Mouse (Mus musculus) urinary bladder, postnatal 36 days (tissue): ENCODE data around the gene Slc16a11.
A peak's percentile ranks its signal among the peaks of the same experiment; 100 is the strongest.

Experiments used
- DNase-seq, 2 experiments: peaks; one replicate each; pipeline ENCODE4 v3.0.0; 2022; ENCODE audit warnings: low spot score in 2 of 2, mixed read lengths in 1 of 2

Slc16a11 gene

DNA sequence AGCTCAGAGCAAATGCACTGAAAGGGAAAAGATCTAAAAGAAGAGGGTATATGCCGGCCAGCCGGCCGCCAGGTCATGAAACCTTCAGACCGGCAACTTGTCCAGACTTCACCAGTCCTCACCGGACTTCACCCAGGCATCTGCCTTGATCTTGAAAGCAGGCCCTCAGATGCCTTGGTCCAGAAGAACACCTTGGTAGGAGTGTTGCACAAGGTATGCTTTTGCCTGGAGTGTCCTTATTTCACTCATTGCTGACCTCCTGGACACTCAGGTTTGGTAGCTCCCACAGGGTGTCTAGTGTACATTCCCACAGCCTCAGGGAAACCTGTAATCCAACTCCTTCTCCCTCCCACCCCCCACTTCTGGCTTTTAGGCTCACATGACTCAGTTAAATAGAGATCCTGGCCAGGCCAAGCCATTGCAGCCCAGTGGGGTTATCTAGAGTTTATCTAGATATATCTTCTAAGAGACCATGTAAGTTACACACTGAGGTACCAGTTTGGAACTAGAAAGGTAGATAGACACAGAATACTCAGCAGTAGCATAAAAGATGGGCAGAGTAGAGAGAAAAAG, 12.4 kb upstream of the Slc16a11 start:
- DNase-seq: peak in 1 of 2 experiments; percentile 21

DNA sequence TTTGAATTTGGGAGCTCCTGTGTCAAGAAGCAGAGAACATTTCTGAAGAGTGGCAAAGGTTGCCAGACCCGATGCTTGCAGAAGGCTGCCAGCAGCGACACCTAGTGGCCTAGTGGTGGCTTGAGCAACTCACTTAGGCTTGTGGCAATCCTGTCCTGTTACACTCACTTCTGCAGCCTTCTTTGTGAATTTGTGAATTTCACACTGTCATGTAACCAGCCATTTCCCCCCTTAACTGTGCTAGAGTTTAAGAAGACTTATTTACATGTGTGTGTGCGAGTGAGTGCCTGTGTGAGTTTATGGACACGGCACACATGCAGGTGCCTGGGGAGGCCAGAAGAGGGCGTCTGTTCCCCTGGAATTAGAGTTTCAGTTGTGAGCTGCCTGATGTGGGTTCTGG, 10.9 kb upstream of the Slc16a11 start:
- peak; percentile 80 to 88 for DNase-seq

DNA sequence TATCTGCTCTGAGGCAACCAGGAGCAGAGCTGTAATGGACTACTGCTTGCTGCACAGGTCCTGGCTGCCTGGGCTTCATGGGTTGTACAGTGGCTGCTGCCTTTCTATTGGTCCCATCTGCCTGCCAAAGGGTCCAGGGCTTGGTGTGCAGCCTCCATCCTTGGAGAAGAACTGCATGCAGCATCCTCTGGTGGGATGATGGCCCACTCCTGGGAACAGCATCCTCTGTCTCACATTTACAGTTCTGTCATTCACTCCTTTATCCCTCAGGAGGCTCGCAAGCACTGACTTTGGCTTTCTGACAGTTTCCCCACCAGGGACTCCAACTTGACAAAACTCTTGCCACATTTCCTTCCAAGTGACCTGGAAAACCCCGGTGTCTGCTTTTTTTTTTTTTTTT, 5.8 kb upstream of the Slc16a11 start:
- DNase-seq: no peak

DNA sequence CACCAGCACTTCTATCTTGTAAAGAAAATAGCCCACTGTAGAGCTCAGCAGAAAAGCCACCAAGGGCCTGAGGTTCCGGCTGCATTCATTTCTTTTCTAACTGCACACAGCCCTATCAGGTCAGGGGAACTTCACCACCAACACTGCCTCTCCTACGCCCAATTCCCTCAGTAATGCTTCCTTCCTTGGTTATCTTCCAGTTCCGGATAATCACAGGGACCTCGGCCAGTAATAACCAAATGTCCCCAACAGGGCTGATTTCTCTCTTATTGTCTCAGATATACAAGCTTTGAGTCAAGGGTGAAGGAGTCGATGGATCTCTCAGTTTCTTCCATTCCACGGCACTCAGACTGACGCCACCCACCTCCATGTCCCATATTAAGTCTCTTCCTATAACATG, 5.3 kb upstream of the Slc16a11 start:
- no peak for DNase-seq

DNA sequence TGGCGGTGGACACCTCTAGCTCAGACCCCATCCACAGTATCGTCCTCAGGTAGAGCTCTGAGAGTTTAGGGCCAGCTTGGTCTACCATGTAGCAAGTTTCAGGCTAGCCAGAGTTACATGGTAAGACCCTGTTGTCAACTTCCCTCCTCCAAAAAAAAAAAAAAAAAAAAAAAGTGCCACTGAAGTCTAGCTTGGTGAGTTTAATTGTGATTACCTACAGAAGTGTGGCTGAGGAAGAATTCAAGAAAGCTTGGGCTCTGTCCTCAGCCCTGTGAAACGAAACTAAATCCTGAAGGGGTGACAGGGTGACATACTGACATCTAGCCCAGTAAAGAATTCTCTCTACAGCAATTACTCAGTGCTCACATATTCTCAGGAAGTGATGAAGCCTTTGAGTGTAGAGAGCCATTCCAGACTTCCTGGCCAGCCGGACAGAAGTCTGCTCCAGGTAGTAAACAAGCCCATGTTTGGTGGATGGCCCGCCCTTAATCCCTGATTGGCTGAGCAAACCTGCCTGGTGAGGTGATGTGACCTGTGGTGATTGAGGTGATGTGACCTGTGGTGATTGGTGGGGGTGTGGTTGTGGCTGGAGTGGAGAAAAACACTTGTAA, 3.7 kb upstream of the Slc16a11 start:
- DNase-seq: no peak

DNA sequence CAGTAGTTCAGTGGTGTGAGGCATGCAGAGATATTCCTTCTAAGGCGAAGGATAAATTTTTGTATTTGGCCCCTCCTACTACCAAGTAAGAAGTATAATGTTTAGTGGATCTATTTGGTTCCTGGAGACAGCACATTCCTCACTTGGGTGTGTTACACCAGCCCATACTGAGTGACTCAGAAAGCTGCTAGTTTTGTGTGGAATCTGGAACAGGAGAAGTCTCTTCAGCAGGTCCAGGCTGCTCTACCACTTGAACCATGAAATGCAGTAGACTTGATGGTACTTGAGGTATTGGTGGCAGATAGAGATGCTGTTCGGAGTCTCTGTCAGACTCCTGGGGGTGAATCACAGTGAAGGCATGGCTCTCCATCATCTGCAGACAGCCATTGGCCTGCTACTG, 1.9 kb upstream of the Slc16a11 start:
- no peak for DNase-seq

DNA sequence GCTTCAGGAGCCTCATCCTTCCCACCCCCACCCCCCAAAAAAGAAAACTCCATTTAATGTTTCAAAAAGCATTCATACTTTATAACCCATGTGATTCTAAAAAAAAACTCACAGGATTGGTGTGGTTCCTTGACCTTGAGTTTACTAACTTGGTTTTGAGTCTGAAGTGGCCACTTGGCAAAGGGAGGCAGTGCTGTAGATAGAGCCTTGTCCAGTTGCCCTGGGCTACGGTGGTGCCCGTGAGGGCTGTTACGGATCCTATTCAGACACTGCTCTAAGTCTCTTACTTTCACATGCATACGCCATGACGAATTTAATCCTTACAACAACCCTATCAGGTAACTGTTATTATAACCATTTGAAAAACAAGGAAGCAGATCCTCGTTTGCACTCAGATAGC, 580 bp upstream of the Slc16a11 start:
- DNase-seq: no peak

DNA sequence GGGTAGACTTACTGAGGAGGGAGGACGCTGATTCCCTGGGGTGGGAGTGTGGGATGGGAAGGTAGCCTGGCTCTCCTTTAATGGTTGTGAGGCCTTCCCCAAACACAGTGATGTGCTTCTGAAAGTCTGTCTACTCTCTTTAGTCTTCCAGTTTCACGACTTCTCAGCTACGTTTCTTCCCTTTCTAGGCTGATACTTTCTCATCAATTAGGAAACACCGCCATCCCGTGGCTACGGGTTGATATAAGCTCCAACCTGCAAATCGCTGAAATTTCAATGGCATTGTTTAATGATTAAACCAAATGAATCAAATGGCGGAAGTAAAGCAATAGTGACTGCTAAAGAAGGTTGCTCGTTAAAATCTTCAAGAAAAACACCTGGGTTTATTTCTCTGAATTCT, 344 bp downstream of the Slc16a11 start:
- peak; percentile 73 to 79 for DNase-seq

DNA sequence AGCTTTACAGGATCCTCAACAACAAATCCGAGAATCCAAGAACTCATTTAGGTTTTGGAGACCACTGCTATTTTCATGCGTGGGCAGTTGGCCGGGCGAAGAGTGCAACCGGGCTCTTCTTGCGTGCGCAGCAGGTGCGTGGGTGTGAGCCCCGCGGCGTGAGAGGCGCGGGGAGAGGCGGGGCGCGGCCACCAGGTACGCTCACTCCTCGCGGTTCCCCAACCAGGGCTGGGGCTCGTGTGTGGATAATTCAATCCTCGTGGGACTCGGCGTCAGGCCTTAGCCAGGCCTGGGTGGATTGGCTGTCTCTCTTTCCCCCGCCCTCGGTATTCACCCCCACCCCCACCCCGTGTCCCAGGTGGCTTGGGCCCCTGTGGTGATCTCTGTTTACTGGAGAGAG, 1.2 kb downstream of the Slc16a11 start:
- DNase-seq: no peak

DNA sequence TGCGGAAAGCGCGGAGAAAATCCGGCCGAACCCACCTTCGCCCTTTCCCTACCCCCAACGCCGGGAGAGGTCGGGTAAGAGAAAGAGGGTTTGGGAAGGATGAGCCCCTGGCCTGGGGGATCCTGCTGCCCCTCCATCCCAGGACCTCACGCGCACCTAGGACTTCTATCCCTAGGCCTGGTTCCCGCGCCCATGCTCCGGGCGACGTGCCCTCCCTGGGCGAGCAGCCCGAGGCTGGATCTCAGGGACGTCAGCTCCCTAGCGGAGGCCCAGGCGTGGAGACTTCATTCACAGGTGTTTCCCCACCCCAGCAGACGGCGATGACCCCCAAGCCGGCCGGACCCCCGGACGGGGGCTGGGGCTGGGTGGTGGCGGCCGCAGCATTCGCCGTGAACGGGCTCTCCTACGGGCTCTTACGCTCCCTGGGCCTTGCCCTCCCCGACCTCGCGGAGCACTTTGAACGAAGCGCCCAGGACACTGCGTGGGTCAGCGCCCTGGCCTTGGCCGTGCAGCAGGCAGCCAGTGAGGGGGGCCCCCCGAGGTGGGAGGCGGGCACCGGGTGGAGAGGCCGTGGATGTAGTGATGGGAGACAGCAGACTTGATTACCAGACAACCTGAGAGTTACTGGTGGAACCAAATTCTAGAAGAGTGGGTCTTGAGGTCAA, 1.8 kb downstream of the Slc16a11 start:
- no peak for DNase-seq

DNA sequence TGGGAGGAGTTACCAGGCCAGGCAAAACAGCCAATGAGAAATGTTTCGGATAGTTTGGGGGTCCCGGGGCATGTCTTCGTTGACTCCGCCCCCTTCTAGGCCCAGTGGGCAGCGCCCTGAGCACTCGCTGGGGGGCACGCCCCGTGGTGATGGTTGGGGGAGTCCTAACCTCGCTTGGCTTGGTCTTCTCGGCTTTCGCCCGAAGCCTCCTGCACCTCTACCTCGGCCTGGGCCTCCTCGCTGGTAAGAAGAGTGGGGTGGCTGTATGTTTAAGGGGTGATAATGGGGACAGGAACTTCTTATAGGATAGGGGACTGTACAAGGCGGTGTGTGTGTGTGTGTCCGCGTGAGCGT, 2.3 kb downstream of the Slc16a11 start:
- DNase-seq: no peak

DNA sequence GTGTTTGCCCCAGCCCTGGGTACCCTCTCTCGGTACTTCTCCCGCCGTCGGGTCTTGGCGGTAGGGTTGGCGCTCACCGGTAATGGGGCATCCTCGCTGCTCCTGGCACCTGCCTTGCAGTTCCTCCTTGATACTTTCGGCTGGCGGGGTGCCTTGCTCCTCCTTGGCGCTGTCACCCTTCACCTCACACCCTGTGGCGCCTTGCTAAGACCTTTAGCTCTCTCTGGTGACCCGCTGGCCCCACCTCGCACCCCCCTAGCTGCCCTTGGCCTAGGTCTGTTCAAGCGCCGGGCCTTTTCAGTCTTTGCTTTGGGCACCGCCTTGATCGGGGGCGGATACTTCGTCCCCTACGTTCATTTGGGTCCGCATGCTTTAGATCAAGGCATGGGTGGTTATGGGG, 2.7 kb downstream of the Slc16a11 start:
- DNase-seq: no peak

DNA sequence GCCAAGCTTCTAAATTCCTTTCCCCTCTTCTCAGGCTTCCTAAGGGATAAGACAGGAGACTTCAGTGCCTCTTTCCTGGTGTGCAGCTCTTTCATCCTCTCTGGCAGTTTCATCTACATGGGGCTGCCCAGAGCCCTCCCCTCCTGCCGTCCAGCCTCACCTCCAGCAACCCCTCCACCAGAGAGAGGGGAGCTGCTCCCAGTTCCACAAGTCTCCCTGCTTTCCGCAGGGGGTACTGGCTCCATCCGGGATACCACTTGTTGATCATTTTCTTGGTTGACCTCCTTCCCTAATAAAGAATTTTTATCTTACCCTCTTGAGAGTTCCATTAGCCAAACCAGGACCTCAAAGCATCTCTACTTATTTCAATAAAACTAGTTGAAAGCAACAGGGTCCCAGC, 3.6 kb downstream of the Slc16a11 start:
- DNase-seq: no peak

DNA sequence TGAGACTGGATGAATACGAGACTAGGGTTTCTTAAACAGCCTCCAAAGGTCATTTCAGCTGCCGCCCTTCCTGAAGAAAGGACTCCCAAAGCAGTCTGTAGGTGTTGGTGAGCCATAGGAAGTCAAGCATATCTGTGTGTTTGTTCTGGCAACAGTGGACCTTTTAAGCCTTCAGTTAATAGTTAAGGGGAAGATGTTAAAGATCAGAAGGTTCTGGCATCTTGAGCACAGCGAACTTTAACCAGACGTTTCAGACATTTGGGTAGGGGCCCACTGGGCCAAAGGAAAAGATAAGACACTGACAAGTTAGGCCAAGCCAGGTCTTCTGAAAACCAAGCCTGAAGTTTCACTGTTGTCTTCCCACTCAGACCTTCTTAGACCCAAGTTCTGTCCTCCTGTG, 5.5 kb downstream of the Slc16a11 start:
- no peak for DNase-seq

DNA sequence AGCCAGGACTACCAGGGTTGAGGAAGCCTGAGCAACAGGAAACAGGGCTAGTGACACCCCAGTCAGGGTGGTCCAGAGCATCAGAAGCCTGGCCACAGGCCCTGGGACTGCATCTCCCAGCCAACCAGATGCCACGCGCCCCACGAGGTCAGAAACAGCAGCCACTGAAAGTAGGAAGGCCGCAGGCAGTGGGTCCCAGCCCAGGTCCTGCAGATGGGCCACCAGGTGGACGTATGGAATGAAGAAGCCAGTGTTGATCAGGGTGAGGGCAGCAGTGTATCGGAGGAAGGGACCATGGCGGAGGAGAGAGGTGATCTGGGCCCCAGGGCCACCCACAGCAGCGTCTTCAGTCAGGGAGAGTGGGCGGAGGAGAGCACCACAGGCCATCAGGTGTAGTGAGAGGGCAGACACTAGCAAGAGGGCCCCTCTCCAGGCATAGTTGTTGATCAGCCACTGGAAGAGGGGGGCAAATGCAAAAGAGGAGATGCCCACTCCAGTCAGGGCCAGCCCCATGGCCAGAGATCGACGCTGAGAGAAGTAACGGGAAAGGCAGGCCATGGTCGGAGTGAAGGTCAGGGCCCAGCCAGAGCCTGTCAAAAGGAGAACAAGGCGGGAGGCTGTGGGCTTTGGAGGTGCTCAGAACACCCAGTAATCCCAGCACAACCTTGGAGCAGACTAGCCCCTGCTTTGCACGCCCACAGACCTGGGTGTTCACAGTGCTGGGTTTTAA, 6.4 kb downstream of the Slc16a11 start:
- no peak for DNase-seq

DNA sequence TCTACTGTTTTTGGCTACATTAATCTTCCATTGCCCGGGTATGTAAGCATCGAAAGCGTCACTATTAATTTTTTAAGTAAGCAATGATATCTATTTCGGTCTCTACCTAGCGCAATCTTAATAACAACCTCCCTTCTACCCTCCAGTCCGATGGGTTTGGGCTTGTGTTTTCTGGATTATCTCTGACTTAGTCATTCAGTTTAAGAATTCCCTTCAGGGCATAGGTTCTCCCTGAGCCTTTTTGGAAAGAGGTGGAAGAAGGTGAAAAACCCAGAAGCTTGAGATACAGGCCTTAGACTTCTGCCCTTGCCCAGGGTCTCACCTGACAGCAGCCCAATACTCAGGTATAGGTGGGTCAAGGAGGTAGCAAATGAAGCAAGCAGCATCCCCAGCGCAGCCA, 7.3 kb downstream of the Slc16a11 start:
- no peak for DNase-seq

DNA sequence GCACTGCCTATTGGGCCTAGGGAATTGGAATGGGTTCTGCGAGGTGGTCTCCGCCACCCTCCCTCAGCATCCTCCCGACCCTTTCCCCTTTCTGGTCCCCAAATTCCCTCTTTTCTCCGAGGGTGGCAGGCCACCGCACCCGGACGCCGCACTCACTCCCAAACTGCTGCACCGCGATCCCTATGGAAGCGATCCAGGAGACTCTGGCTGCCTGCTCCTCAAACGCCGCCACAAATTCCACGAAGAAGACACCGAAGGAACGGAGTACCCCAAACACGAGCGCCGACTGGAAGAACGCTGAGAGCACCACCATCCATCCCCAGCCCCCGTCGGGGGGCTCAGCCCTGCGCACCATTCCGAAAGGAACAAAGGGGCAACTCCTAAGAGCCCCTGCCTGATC, 7.8 kb downstream of the Slc16a11 start:
- no peak for DNase-seq

DNA sequence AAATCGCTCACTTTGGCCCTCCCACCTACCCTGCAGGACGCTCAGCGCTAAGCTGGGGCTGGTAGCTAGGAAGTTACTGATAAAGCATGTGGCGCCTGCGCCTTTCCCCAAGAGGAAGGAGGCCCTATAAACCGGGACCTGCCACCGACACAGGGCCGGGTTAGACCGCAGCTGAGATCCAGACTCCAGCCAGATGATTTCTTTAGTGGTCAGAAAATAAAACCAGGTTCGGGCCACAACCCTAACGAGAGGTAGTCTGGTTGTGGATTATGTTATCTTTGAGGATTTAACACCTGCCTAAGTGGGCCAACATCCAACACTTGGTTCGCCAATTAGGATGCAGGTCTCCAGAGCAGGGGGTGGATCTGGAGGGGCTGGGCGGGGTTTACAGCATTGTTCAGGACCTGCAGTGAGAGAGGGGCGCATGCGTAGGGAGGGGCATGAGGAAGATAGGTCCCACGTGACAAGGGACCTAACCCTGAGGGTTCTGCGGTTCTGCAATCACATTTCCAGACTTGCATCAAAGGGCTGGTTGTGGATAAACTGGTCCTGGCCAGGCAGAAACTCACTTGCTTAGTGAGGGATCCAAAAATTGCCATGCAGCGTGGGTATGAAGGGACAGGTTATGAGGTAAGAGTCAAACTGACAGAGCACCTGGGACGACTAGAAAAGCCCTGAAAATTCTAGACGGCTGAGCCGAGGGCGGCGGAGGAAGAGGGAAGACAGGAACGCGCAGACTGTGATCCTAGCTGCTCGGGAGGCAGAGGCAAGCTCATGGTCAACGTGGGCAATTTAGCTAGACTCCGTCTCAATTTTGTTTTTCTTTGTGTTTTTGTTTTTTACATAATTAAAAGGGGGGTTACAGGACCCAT, 8.4 kb downstream of the Slc16a11 start, which contains the start of gene Slc16a13:
Gene Slc16a13 (minus strand): TSS at position 334 of the 872 bp plus-strand sequence.
- peak; percentile 85 to 93 for DNase-seq

DNA sequence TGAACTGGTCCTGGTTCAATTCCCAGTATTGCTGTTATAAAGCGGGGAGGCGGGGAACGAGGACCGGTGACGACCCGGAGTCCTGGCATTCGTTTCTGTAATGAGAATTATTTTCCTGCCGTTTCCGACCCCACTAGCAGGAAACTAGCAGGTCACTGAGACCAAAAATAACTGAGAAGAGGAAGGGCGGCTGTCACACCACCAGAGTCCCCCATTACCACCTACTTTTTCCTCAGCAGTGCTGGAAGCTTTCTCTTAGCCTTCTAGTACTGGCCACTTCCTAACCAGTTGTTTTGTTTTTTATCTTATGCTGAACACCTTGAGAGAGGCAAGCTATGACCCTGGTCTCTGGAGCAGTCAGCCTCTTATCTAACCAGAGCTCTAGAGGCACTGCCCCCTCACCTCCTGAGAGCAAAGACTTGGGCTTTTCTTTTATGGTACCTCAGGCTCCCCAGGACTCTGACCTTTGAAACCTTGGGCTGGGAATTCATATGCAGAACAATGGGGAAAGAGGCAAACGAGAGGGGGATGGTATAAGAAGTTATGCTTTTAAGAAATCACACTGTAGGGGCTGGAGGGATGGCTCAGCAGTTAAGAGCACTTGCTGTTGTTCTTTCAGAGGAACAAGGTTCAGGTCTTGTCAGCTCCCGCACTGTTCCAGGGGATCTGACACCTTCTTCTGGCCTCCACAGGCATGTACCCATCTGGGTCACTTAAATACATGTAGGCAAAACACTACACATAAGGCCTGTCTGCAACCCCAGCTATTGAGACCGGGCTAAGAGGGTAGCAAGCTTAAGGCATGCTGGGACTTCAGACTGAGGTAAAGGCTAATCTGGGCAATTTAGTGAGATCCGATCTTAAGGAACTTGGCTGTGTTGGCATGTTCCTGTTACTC, 9.3 kb downstream of the Slc16a11 start:
- no peak for DNase-seq

DNA sequence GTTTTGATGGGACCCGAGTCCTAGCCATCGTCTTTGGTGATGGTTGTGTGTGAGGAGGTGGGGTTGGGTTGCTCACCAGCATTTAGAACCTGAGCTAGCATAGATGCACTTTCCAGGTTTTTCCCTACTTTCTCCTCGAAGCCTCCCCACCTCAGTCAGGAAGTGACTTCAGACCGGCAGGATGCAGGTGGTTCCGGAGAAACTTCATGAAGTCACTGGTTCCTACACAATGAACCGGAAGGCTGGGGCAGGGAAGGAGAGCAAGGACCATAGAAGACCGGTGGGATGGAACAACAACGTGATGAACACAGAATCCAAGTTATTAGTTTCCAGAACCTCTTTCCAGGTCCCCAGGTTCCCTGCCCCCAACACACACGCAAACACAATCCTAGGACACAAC, 11.2 kb downstream of the Slc16a11 start:
- DNase-seq: no peak
